Comparison of ENCODE assay signal across 13 mouse cellular contexts in genomic region chr6:83540017-83540416, GRCm38 (mm10). TPM values are rescaled to one million over a fixed set of nuclear protein-coding genes. Genes with fewer than 3 reads are reported as not detected.
DNase-seq lines count a peak whose midpoint lies in the region; ATAC-seq and TF ChIP-seq lines count a peak whose summit lies in the region.
"Had no signal": no experiment of that assay in that cellular context is flagged by ENCODE, and none has a peak within 500 bp of the region (broad histone marks: within the 10 kb centered on the region; RNA-seq: fewer than 3 reads in every experiment).

No protein-coding gene starts in this region.

- peak overlapping the region; percentile 10 to 14; a peak in 2 of 4 replicates for H3K27ac ChIP-seq in heart, embryonic 14.5 days (replicated peaks in 1 of 2; ENCODE audit: control insufficient read depth in 1 of 2, insufficient read depth in 1 of 2, low read depth in 2 of 2, low read length in 2 of 2)
- H3K27ac ChIP-seq in lung, embryonic 15.5 days = peak overlapping the region; percentile 69
- H3K27ac ChIP-seq: hindbrain, embryonic 12.5 days had no signal

- WGBS in heart, embryonic 14.5 days = 42% methylated on average over 4 of the region's 4 CpGs
- 25% methylated on average over 4 of the region's 4 CpGs for WGBS in lung, embryonic 15.5 days
- WGBS in lung, adult 2 months = 36% methylated on average over 4 of the region's 4 CpGs

- TF ChIP-seq POLR2A in lung, adult 2 months (IDR thresholded peaks at IDR 0.05; ENCODE audit: borderline replicate concordance, extremely low read depth, low read depth, low read length) = no peak

- H3K4me3 ChIP-seq in heart, embryonic 14.5 days (ENCODE audit: control insufficient read depth in 1 of 2, insufficient read depth in 1 of 2, low read depth in 1 of 2, low read length in 2 of 2) = no peak overlapping the region
- H3K4me3 ChIP-seq in lung, embryonic 15.5 days = no peak overlapping the region
- no peak overlapping the region for H3K4me3 ChIP-seq in lung, adult 2 months (replicated peaks; ENCODE audit: extremely low read depth, low read depth, low read length)
- H3K4me3 ChIP-seq: hindbrain, embryonic 12.5 days; megakaryocyte, embryonic 14.5 days had no signal

- no peaks in the 10 kb centered on the region for H3K27me3 ChIP-seq in heart, embryonic 14.5 days (ENCODE audit: control insufficient read depth, insufficient read depth, low read length)
- no peaks in the 10 kb centered on the region for H3K27me3 ChIP-seq in lung, embryonic 15.5 days
- H3K27me3 ChIP-seq: hindbrain, embryonic 12.5 days had no signal

- no peaks in the 10 kb centered on the region for H3K9me3 ChIP-seq in heart, embryonic 14.5 days (ENCODE audit: control insufficient read depth, low read length)
- H3K9me3 ChIP-seq in lung, embryonic 15.5 days = no peaks in the 10 kb centered on the region
- H3K9me3 ChIP-seq: hindbrain, embryonic 12.5 days; megakaryocyte, embryonic 14.5 days had no signal

- no peak for ATAC-seq in heart, embryonic 14.5 days (ENCODE audit: insufficient number of reproducible peaks, insufficient read depth, low FRiP score, low read depth)
- ATAC-seq in lung, embryonic 15.5 days (ENCODE audit: borderline replicate concordance, extremely low read depth, low FRiP score, low TSS enrichment) = 0 out of 2 replicates have a peak, but pooled peaks have one; percentile 16
- no peak for ATAC-seq in CD4-positive, CD25-positive, alpha-beta regulatory T cell, adult 4 months

- H3K36me3 ChIP-seq in heart, embryonic 14.5 days (ENCODE audit: control insufficient read depth, insufficient read depth, low read length) = peaks cover 9% of the 10 kb centered on the region
- peaks cover 7% of the 10 kb centered on the region; the same call in 1 of the 2 replicates for H3K36me3 ChIP-seq in lung, embryonic 15.5 days

- DNase-seq in heart, postnatal 36 days = no peak
- no peak for DNase-seq in lung, adult 2 months
- DNase-seq in layer of hippocampus, adult 18-20 months (ENCODE audit: low spot score in 2 of 2) = peak; percentile 44 to 65
- DNase-seq in right cerebral cortex, adult 2 months (ENCODE audit: low spot score in 2 of 2) = peak; percentile 37 to 46
- DNase-seq in thymus, adult 18-20 months = no peak
- DNase-seq: cerebellum, adult 18-20 months; thymus, postnatal 14 days had no signal

- H3K9ac ChIP-seq in heart, embryonic 14.5 days (ENCODE audit: low read length) = no peak overlapping the region
- H3K9ac ChIP-seq in lung, embryonic 15.5 days = no peak overlapping the region
- H3K9ac ChIP-seq: hindbrain, embryonic 12.5 days had no signal

- intact Hi-C loops in heart, postnatal 36 days (cut with DNase I) = no loop called here

- H3K4me2 ChIP-seq in heart, embryonic 14.5 days (ENCODE audit: low read length) = no peak overlapping the region
- H3K4me2 ChIP-seq in lung, embryonic 15.5 days = no peak overlapping the region
- H3K4me2 ChIP-seq: hindbrain, embryonic 12.5 days had no signal

- no peak for TF ChIP-seq CTCF in lung, adult 2 months (IDR thresholded peaks at IDR 0.05; ENCODE audit: insufficient read depth, low read length)

- peaks cover 16 to 21% of the 10 kb centered on the region in 2 experiments for H3K4me1 ChIP-seq in heart, embryonic 14.5 days (ENCODE audit: control insufficient read depth in 2 of 2, insufficient read depth in 2 of 2, low read length in 2 of 2)
- peaks cover 21% of the 10 kb centered on the region for H3K4me1 ChIP-seq in lung, embryonic 15.5 days
- no peaks in the 10 kb centered on the region; the same call in 1 of the 2 replicates for H3K4me1 ChIP-seq in lung, adult 2 months (ENCODE audit: control insufficient read depth, insufficient read depth, low read length)

RNA-seq across cellular contexts. Expression of gene Actg2, which starts 4.0 kb away (rescaled TPM):
- polyA plus RNA-seq in heart, embryonic 14.5 days (2014; fragmentation: Nextera tagmentation; extraction: Ambion mirVana) = 6.0 and 12.2 TPM in 2 replicates
- 1 to 10 TPM; 1.5 to 2.4 TPM for total RNA-seq in heart, postnatal 36 days (2021)
- polyA plus RNA-seq in lung, embryonic 15.5 days (2015; fragmentation: Nextera tagmentation; extraction: Ambion mirVana) = 172 and 210 TPM in 2 replicates
- 64.6 and 108 TPM in 2 replicates for polyA plus RNA-seq in lung, adult 2 months (2012; rRNA removed)
- total RNA-seq in layer of hippocampus, adult 18-20 months (2021) = not detected
- polyA plus RNA-seq in CD4-positive, CD25-positive, alpha-beta regulatory T cell, adult 4 months (2017; shearing (Covaris generic)) = 10 to 100 TPM; 21.8 to 33.3 TPM
- total RNA-seq: layer of hippocampus, postnatal 25 days had no signal

RNA-seq across cellular contexts. Expression of gene Stambp, which starts 32.5 kb away (rescaled TPM):
- polyA plus RNA-seq in heart, embryonic 14.5 days (2014; fragmentation: Nextera tagmentation; extraction: Ambion mirVana) = 27.7 TPM in 2 replicates
- 10 to 100 TPM; 11.9 to 13.8 TPM for total RNA-seq in heart, postnatal 36 days (2021)
- 21.0 and 23.3 TPM in 2 replicates for polyA plus RNA-seq in lung, embryonic 15.5 days (2015; fragmentation: Nextera tagmentation; extraction: Ambion mirVana)
- 10.7 and 14.0 TPM in 2 replicates for polyA plus RNA-seq in lung, adult 2 months (2012; rRNA removed)
- total RNA-seq in layer of hippocampus, adult 18-20 months (2021) = 10 to 100 TPM; 35.4 to 36.4 TPM
- 10 to 100 TPM; 29.5 to 34.5 TPM for polyA plus RNA-seq in CD4-positive, CD25-positive, alpha-beta regulatory T cell, adult 4 months (2017; shearing (Covaris generic))

RNA-seq across cellular contexts. Expression of gene Dguok, which starts 33.2 kb away (rescaled TPM):
- 51.2 and 59.1 TPM in 2 replicates for polyA plus RNA-seq in heart, embryonic 14.5 days (2014; fragmentation: Nextera tagmentation; extraction: Ambion mirVana)
- total RNA-seq in heart, postnatal 36 days (2021) = 10 to 100 TPM; 31.6 to 32.7 TPM
- 78.5 and 80.3 TPM in 2 replicates for polyA plus RNA-seq in lung, embryonic 15.5 days (2015; fragmentation: Nextera tagmentation; extraction: Ambion mirVana)
- 54.9 and 55.5 TPM in 2 replicates for polyA plus RNA-seq in lung, adult 2 months (2012; rRNA removed)
- 10 to 100 TPM; 28.2 to 33.3 TPM for total RNA-seq in layer of hippocampus, adult 18-20 months (2021)
- 10 to 100 TPM; 91.3 to 93.4 TPM for polyA plus RNA-seq in CD4-positive, CD25-positive, alpha-beta regulatory T cell, adult 4 months (2017; shearing (Covaris generic))

Comparison
In these comparisons a context has a peak if more than half of its experiments do, and no peak if none do; other contexts are left out.
1. DNase-seq: peak in layer of hippocampus, adult 18-20 months (2 of 2) and right cerebral cortex, adult 2 months (2 of 2); none in heart, postnatal 36 days (0 of 2), lung, adult 2 months (single experiment) and thymus, adult 18-20 months (0 of 2).